Mouse (Mus musculus) embryonic facial prominence, embryonic 15.5 days (tissue): ENCODE measurements around the gene Slc27a2. TPM values are rescaled to one million over a fixed set of nuclear protein-coding genes. Genes with fewer than 3 reads are reported as not detected.
"Not testable (repeated sequence)": the region's sequence is repeated elsewhere in the genome, so short reads cannot be mapped to it uniquely, and the experiment has no call there.

Source experiments
- ATAC-seq: fragments of 200-750 bp; cut with Nextera tagmentation; 2 replicates; pipeline ENCODE4 v1.8.0; 2017; ENCODE audit warnings: low read depth, moderate TSS enrichment; ENCODE audit not compliant: insufficient number of reproducible peaks, low FRiP score, low TSS enrichment
- H3K27ac ChIP-seq: fragments of 300-500 bp; sonication (generic); replicated peaks from 2 replicates; pipeline ENCODE4 v1.5.1; 2015; ENCODE audit warnings: mild to moderate bottlenecking, inconsistent platforms
- H3K27me3 ChIP-seq: fragments of 300-500 bp; sonication (generic); 2 replicates; pipeline ENCODE4 v1.6.1; 2015; ENCODE audit warnings: inconsistent platforms
- H3K36me3 ChIP-seq: fragments of 300-500 bp; sonication (generic); 2 replicates; pipeline ENCODE4 v1.6.1; 2015; ENCODE audit warnings: mild to moderate bottlenecking, inconsistent platforms
- H3K4me1 ChIP-seq: fragments of 300-500 bp; sonication (generic); 2 replicates; pipeline ENCODE4 v1.6.1; 2015; ENCODE audit warnings: inconsistent platforms
- H3K4me2 ChIP-seq: fragments of 300-500 bp; sonication (generic); replicated peaks from 2 replicates; pipeline ENCODE4 v1.6.1; 2015; ENCODE audit warnings: mild to moderate bottlenecking, inconsistent platforms
- H3K4me3 ChIP-seq: fragments of 300-500 bp; sonication (generic); replicated peaks from 2 replicates; pipeline ENCODE4 v1.5.1; 2015; ENCODE audit warnings: mild to moderate bottlenecking, inconsistent platforms
- H3K9ac ChIP-seq: fragments of 300-500 bp; sonication (generic); 2 replicates; pipeline ENCODE4 v1.6.1; 2015; ENCODE audit warnings: inconsistent platforms
- H3K9me3 ChIP-seq: fragments of 300-500 bp; sonication (generic); replicated peaks from 2 replicates; pipeline ENCODE4 v1.6.1; 2016; ENCODE audit warnings: inconsistent platforms
- WGBS: fragments of 180-500 bp; shearing (Covaris S2); methylation state at CpG from one replicate; pipeline ENCODE4 v1.1.7; 2015; 5-methylcytosine and 5-hydroxymethylcytosine counted together
- polyA plus RNA-seq: library from polyadenylated mRNA; unstranded; fragments of >200 nt; fragmentation: Nextera tagmentation; extraction: Ambion mirVana; gene quantifications from 2 replicates; pipeline ENCODE4 v1.2.1, GENCODE M21; 2015

Gene Slc27a2
- polyA plus RNA-seq = 16.3 and 24.8 TPM in 2 replicates

DNA sequence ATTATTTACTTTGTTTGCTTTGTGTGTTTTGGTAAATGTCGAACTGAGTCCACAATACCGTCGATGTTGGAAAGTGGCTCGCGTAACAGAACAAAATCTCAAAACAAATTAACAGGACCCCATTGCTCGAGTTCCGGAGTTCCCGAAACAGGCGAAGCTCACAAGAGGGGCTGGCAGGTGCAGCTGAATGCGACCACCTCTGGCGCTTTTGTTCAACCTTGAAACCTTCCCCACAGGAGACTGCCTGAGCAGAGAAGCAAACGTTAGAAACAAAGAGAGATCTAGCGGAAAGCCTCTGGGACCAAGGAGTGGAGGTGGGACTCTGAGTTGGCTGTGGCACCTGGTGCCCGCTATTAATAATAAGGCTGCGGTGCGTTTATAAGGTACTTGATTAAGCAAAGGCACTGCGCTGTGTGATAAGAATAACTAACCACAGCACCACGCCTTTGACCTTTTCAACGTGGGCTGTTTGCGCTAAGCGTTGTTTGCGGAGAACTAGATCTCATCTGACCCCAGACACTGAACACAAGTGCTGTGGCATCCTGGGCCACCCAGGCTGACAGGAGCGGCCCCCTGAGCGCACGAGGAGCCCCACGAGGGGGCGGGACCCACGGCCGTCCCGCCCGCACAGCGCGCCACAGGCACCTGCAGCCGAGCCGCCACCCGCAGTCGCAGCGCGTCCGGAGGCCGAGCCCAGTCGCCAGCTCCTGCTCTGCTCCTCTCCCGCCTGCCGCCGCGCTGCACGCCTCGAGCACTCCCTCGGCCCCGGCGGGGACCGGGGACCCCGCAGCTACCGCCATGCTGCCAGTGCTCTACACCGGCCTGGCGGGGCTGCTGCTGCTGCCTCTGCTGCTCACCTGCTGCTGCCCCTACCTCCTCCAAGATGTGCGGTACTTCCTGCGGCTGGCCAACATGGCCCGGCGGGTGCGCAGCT lies at the start of gene Slc27a2:
TSS of gene Slc27a2 (plus strand) at position 51 of the 934 bp plus-strand sequence.
- H3K9me3 ChIP-seq = no peaks in the 10 kb centered on the region
- H3K4me2 ChIP-seq = peak within 1 kb of the TSS; percentile 97
- H3K27me3 ChIP-seq = peaks cover 49% of the 10 kb centered on the region
- peak; percentile 85 for ATAC-seq
- H3K27ac ChIP-seq = no peak within 1 kb of the TSS
- peak within 1 kb of the TSS; percentile 19; the same call in 1 of the 2 replicates for H3K9ac ChIP-seq
- under 1% methylated on average over 61 of the region's 61 CpGs for WGBS
- H3K4me3 ChIP-seq = peak within 1 kb of the TSS; percentile 53
- peaks cover 12% of the 10 kb centered on the region for H3K4me1 ChIP-seq
- H3K36me3 ChIP-seq = no peaks in the 10 kb centered on the region

DNA sequence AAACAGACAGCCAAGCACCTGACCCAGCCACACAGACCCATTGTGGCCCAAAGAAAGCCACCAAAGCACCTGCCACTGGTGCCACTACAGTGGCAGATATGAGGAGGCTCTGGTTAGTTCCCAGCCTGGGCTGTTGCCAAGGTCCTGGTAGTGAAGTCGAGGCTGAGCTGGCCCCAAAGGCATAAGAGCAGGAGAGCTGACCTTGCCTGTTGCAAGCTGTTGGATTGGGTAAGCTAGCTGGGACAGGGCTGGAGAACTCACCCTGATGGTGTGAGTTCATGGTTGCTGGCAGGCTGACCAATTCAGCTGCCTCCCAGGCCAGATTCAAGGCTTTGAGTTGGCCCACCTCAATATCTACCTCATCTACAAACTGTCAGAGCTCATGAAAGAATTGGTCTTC lies 47.1 kb upstream of the Slc27a2 start:
- H3K9me3 ChIP-seq = no peaks in the 10 kb centered on the region
- H3K27ac ChIP-seq = no peak overlapping the region
- no peak overlapping the region for H3K4me2 ChIP-seq
- ATAC-seq = no peak
- no peaks in the 10 kb centered on the region for H3K27me3 ChIP-seq
- H3K4me1 ChIP-seq = no peaks in the 10 kb centered on the region
- WGBS = 63% methylated on average over 1 of the region's 1 CpGs
- no peaks in the 10 kb centered on the region for H3K36me3 ChIP-seq
- no peak overlapping the region for H3K9ac ChIP-seq
- no peak overlapping the region for H3K4me3 ChIP-seq

DNA sequence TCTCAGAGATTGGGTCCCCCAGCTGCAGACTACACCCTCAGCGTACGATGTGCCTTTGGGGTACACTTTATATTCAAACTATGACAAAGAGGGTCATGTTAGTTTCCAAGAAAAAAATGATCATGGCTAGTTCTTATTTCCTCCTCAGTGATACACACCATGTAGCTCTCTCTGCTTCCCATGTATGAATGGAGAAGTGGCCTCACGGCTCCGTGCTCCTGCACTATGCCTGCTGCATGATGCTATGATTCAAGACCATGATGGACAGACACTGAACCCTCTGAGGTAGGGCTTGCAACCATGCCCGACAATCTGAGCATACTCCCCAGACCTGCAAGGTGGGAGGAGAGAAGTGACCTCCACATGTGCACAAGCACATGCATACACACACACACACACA lies 44.7 kb upstream of the Slc27a2 start:
- ATAC-seq = no peak
- Histone ChIP-seq H3K9ac (no peak overlapping the region), H3K27me3 (no peaks in the 10 kb centered on the region), H3K9me3 (no peaks in the 10 kb centered on the region), H3K4me2 (no peak overlapping the region), H3K36me3 (no peaks in the 10 kb centered on the region), H3K4me3 (no peak overlapping the region), H3K4me1 (no peaks in the 10 kb centered on the region), H3K27ac (no peak overlapping the region)
- 86% methylated on average over 5 of the region's 5 CpGs for WGBS

DNA sequence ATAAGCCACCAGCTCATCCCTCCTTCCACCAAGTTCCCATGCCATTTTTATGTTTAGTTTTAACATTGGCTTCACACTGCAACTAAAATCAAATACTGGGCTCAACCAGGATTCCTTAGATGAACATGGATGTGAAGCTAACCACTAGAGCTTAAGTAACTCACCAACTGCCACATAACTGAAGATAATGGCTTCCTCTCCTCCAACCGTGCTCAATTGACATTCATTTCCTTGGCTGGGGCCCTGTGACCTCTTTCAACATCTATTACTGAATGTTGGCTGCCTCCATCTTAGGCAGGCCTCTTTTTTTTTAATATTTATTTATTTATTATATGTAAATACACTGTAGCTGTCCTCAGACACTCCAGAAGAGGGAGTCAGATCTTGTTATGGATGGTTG lies 44.0 kb upstream of the Slc27a2 start:
- H3K27me3 ChIP-seq = no peaks in the 10 kb centered on the region
- no peak overlapping the region for H3K9ac ChIP-seq
- no peak for ATAC-seq
- no peaks in the 10 kb centered on the region for H3K9me3 ChIP-seq
- no peak overlapping the region for H3K4me2 ChIP-seq
- no peak overlapping the region for H3K27ac ChIP-seq
- H3K4me1 ChIP-seq = no peaks in the 10 kb centered on the region
- H3K4me3 ChIP-seq = no peak overlapping the region
- H3K36me3 ChIP-seq = no peaks in the 10 kb centered on the region
- 35% methylated on average over 1 of the region's 1 CpGs for WGBS

DNA sequence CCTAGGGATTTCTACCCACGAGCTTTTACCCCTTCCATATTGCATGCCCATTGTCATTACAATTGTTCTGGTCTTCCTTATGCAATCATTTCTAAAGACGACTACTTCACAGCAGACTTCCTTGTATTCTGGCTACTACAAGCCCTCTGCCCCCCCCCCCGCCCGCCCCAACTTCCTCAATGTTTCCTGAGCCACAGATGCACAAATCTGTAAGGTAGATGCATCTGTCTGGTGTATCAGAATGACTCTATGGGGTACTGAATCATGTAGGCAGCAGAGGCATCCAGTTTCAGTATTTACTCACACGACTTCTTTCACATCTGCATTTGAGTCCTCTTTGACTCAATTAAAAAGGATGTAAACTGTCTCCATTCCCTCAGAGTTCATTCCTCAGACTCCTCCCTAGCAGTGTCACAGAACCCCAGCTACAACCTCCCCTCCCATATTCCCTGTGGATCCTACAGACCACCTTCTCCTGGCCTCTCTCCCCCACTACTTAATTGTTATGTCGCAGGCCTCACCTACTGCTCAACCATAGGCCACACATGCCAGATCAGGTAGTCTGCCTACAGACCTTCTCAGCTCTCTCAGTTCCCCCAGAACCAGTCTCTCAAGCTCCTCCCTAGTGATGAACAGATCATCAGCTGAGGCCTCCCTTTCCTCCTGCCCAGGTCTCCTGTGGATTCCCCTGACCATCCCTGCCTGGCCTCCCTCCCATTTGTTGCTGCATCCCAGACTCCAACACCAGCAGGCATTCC lies 37.0 kb upstream of the Slc27a2 start:
- Histone ChIP-seq H3K4me2 (no peak overlapping the region), H3K27ac (no peak overlapping the region), H3K9ac (no peak overlapping the region), H3K27me3 (no peaks in the 10 kb centered on the region), H3K4me3 (no peak overlapping the region), H3K4me1 (no peaks in the 10 kb centered on the region), H3K36me3 (no peaks in the 10 kb centered on the region), H3K9me3 (no peaks in the 10 kb centered on the region)
- no peak for ATAC-seq
- WGBS = 73% methylated on average over 6 of the region's 6 CpGs

DNA sequence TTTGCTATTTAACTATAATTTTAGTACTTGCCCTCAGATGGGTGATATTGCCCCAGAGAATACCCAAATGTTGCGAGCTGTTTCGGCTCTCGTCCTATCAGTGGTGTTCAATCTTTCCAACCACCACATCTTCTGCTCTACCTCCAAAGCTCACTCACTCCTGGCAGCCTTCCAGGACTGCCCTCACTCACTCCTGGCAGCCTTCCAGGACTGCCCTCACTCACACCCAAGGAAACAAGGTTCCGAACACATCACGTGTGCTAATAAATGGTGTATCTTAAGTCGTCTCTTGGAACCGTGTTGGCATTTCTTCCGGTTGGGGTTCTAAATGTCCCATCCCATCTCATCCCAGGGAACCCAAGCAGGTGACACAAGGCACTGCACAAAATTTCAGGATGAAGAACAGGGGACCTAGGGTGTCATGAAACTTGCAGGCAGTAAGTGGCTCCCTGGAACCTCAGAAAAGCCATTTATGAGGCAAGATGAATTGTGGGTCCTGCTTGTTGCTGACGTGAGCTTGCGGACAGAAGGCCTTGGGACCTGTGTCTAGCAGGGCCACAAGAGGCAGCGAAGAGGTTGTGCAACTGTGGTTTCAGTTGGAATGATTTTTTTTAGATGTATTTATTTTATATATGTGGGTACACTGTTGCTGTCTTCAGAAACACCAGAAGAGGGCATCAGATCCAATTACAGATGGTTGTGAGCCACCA lies 32.2 kb upstream of the Slc27a2 start:
- H3K4me1 ChIP-seq = no peaks in the 10 kb centered on the region
- no peak for ATAC-seq
- H3K9ac ChIP-seq = no peak overlapping the region
- no peak overlapping the region for H3K4me2 ChIP-seq
- no peaks in the 10 kb centered on the region for H3K36me3 ChIP-seq
- H3K27ac ChIP-seq = no peak overlapping the region
- WGBS = 80% methylated on average over 11 of the region's 11 CpGs
- no peaks in the 10 kb centered on the region for H3K27me3 ChIP-seq
- H3K9me3 ChIP-seq = no peaks in the 10 kb centered on the region
- no peak overlapping the region for H3K4me3 ChIP-seq

DNA sequence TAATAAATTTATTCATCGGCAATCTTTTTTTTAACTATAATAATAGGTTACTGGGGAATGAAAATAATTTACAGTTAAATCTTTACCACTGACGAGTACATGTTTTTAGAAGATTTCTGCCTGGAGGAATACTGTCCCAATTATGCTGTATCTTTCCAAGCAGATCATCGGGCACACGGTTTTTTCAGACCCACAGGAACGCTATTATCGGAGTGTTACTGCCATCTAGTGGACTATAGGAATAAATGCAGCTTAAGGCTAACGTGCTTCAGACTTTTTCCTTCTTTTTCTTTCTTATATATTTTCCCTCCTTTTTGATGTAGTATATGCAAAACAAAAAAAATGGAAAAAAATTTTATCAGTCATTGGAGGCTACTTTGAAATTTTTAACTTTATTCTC lies 31.4 kb upstream of the Slc27a2 start:
- no peak overlapping the region for H3K4me2 ChIP-seq
- H3K9ac ChIP-seq = no peak overlapping the region
- no peak for ATAC-seq
- no peaks in the 10 kb centered on the region for H3K4me1 ChIP-seq
- H3K9me3 ChIP-seq = no peaks in the 10 kb centered on the region
- WGBS = 12% methylated on average over 7 of the region's 7 CpGs
- H3K36me3 ChIP-seq = no peaks in the 10 kb centered on the region
- no peak overlapping the region for H3K4me3 ChIP-seq
- H3K27me3 ChIP-seq = no peaks in the 10 kb centered on the region
- H3K27ac ChIP-seq = no peak overlapping the region

DNA sequence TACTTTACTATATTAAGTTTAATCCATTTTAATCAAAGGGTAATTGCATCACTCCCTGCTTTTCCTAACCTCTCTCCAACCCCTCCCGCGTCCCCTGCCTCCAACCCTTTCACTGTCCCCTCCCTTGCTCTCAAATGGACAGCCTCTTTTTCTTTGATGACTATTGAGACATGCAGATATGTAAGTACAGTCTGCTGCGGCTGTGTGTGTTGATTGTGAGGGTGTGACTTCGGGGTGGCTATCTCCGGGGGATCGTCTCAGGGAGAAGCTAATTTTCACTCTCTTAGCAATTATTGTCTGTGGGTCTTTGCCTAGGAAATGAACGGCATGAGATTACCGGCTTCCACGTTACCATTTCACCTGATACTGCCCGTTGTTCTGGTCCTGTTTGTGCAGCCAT lies 30.7 kb upstream of the Slc27a2 start:
- Histone ChIP-seq H3K9ac (no peak overlapping the region), H3K4me3 (no peak overlapping the region), H3K4me2 (no peak overlapping the region), H3K4me1 (no peaks in the 10 kb centered on the region), H3K36me3 (no peaks in the 10 kb centered on the region), H3K27ac (no peak overlapping the region), H3K27me3 (no peaks in the 10 kb centered on the region), H3K9me3 (no peaks in the 10 kb centered on the region)
- WGBS = 73% methylated on average over 10 of the region's 10 CpGs
- no peak for ATAC-seq

DNA sequence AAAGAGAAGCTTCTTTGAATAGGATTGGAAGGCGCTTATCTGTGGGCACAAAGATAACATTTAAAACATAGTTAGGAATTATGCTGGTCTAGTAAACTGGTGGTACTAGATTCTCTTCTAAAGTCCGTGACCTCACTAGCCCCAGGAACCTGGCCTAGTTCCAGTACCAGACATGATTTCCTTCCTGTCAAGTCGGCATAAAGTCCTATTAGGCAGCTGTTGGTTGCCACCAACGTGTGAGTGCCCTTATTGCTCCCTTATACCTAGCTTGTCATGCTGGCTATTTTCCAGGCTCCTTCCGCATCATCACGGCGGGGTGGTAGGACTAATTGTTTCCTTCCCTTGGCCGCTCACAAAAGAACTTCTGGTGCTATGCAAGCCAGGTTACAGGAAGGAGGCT lies 30.2 kb upstream of the Slc27a2 start:
- Histone ChIP-seq H3K4me3 (no peak overlapping the region), H3K4me2 (no peak overlapping the region), H3K27ac (no peak overlapping the region), H3K4me1 (no peaks in the 10 kb centered on the region), H3K36me3 (no peaks in the 10 kb centered on the region), H3K9ac (no peak overlapping the region), H3K9me3 (no peaks in the 10 kb centered on the region), H3K27me3 (no peaks in the 10 kb centered on the region)
- WGBS = 57% methylated on average over 8 of the region's 8 CpGs
- ATAC-seq = no peak

DNA sequence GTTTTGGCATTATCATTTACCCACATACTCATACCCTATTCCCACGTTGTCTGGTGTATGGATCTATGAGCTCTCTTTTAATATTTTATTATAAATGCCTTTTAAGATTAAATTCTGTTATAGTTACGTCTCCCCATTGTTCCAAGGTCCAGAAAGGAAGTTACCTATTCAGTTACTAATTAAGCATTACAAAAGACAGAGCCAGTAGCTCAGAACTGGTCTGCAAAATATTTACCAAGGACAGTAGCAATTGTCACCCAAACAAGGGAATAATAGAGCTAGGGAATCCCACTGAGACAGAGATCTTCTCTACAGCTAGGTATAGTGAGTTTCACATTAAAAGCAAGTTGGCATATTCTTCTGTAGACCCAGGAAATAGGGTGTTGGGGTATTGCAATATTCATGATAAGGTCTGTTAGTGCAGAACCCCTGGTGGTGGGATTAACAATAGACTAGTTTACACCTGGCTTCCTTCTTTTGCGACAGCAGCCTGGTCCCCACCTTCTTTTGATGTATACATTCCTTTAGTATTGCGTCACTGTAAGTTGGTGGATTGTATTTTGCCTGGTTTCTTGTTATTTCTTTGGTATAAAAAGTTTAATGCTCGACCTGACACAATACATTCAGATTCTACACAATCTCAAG lies 29.0 kb upstream of the Slc27a2 start:
- 60% methylated on average over 5 of the region's 5 CpGs for WGBS

DNA sequence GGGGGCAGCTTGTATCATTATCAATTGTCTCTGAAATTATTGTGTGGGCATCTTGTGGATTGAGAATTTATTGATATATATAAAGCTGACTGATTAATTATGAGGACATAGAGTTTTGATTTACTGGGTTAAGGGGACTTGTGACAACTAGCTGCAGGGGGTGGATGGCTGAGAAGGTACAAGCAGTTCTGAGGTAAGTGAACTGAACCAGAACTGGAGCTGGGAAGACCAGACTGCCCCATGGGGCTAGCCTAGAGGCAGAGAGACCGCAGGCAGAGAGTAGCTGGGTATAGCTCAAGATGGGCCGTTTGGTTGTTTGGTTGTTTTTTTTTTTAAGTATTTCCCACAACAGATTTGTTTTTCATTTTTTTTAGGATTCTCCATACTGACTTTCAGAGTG lies 27.9 kb upstream of the Slc27a2 start:
- no peak overlapping the region for H3K27ac ChIP-seq
- 69% methylated on average over 2 of the region's 2 CpGs for WGBS
- H3K9me3 ChIP-seq = no peaks in the 10 kb centered on the region
- no peak overlapping the region for H3K4me3 ChIP-seq
- H3K4me2 ChIP-seq = no peak overlapping the region
- no peak overlapping the region for H3K9ac ChIP-seq
- no peaks in the 10 kb centered on the region for H3K4me1 ChIP-seq
- no peaks in the 10 kb centered on the region for H3K36me3 ChIP-seq
- no peaks in the 10 kb centered on the region for H3K27me3 ChIP-seq
- no peak for ATAC-seq

More for the DNA sequence above, 29.0 kb upstream of the Slc27a2 start:
- not testable (repeated sequence) for H3K9me3 ChIP-seq, H3K4me3 ChIP-seq, H3K27me3 ChIP-seq, ATAC-seq, H3K4me1 ChIP-seq, H3K36me3 ChIP-seq, H3K4me2 ChIP-seq, H3K27ac ChIP-seq, H3K9ac ChIP-seq
